In genomic region chr6:93844576-93844975, GRCm38 (mm10) we compare ENCODE assay signal across 13 mouse cellular contexts.
DNase-seq lines count a peak whose midpoint lies in the region; ATAC-seq and TF ChIP-seq lines count a peak whose summit lies in the region.
"Had no signal": no experiment of that assay in that cellular context is flagged by ENCODE, and none has a peak within 500 bp of the region (broad histone marks: within the 10 kb centered on the region; RNA-seq: fewer than 3 reads in every experiment).

No protein-coding gene starts in this region.

- no peak for TF ChIP-seq CTCF in hindbrain, postnatal 0 days (IDR thresholded peaks at IDR 0.05; ENCODE audit: low read depth)

- 28% methylated on average over 5 of the region's 5 CpGs for WGBS in hindbrain, postnatal 0 days
- WGBS in hindbrain, embryonic 12.5 days: 51% methylated on average over 5 of the region's 5 CpGs
- WGBS in embryonic facial prominence, embryonic 15.5 days: 29% methylated on average over 5 of the region's 5 CpGs

- H3K36me3 ChIP-seq in hindbrain, postnatal 0 days (ENCODE audit: insufficient read depth, low read length): no peaks in the 10 kb centered on the region
- H3K36me3 ChIP-seq in hindbrain, embryonic 12.5 days: no peaks in the 10 kb centered on the region
- H3K36me3 ChIP-seq in embryonic facial prominence, embryonic 15.5 days: no peaks in the 10 kb centered on the region
- H3K36me3 ChIP-seq: heart, embryonic 13.5 days; limb, embryonic 15.5 days; midbrain, embryonic 12.5 days had no signal

- peaks cover 12% of the 10 kb centered on the region; the same call in 1 of the 2 replicates for H3K4me1 ChIP-seq in hindbrain, postnatal 0 days (ENCODE audit: insufficient read depth, low read length)
- H3K4me1 ChIP-seq in hindbrain, embryonic 12.5 days: peaks cover 34% of the 10 kb centered on the region
- peaks cover 22% of the 10 kb centered on the region for H3K4me1 ChIP-seq in embryonic facial prominence, embryonic 15.5 days
- H3K4me1 ChIP-seq: limb, embryonic 15.5 days had no signal

- no peak overlapping the region for H3K4me2 ChIP-seq in hindbrain, postnatal 0 days (ENCODE audit: low read depth, low read length)
- no peak overlapping the region for H3K4me2 ChIP-seq in hindbrain, embryonic 12.5 days (replicated peaks)
- no peak overlapping the region for H3K4me2 ChIP-seq in embryonic facial prominence, embryonic 15.5 days (replicated peaks)
- H3K4me2 ChIP-seq: heart, embryonic 13.5 days; limb, embryonic 15.5 days; midbrain, embryonic 12.5 days had no signal

- H3K4me3 ChIP-seq in hindbrain, postnatal 0 days (ENCODE audit: low read length): no peak overlapping the region
- no peak overlapping the region for H3K4me3 ChIP-seq in hindbrain, embryonic 12.5 days
- H3K4me3 ChIP-seq in embryonic facial prominence, embryonic 15.5 days (replicated peaks): no peak overlapping the region
- H3K4me3 ChIP-seq: heart, embryonic 13.5 days; limb, embryonic 15.5 days; midbrain, embryonic 12.5 days had no signal

- H3K27me3 ChIP-seq in hindbrain, postnatal 0 days (ENCODE audit: insufficient read depth, low read length): no peaks in the 10 kb centered on the region
- no peaks in the 10 kb centered on the region for H3K27me3 ChIP-seq in hindbrain, embryonic 12.5 days
- no peaks in the 10 kb centered on the region for H3K27me3 ChIP-seq in embryonic facial prominence, embryonic 15.5 days
- H3K27me3 ChIP-seq: heart, embryonic 13.5 days; limb, embryonic 15.5 days; midbrain, embryonic 12.5 days had no signal

- no peak overlapping the region for H3K27ac ChIP-seq in hindbrain, postnatal 0 days
- H3K27ac ChIP-seq in hindbrain, embryonic 12.5 days: no peak overlapping the region
- no peak overlapping the region for H3K27ac ChIP-seq in embryonic facial prominence, embryonic 15.5 days (replicated peaks)
- H3K27ac ChIP-seq: heart, embryonic 13.5 days; limb, embryonic 15.5 days; midbrain, embryonic 12.5 days had no signal

- peak; percentile 57 for DNase-seq in hindbrain, postnatal 0 days (ENCODE audit: low spot score)
- DNase-seq in brain, embryonic 18.5 days (ENCODE audit: low read depth, low spot score): peak; percentile 40
- peak; percentile 62 to 66 for DNase-seq in cerebellum, adult 18-20 months
- no peak for DNase-seq in embryo, embryonic 11 days
- no peak for DNase-seq in thymus, postnatal 4 days
- DNase-seq: adrenal gland, postnatal 36 days; kidney, postnatal 4 days had no signal

- no peaks in the 10 kb centered on the region for H3K9me3 ChIP-seq in hindbrain, postnatal 0 days (ENCODE audit: low read length)
- no peaks in the 10 kb centered on the region for H3K9me3 ChIP-seq in hindbrain, embryonic 12.5 days (replicated peaks)
- no peaks in the 10 kb centered on the region for H3K9me3 ChIP-seq in embryonic facial prominence, embryonic 15.5 days (replicated peaks)
- H3K9me3 ChIP-seq: heart, embryonic 13.5 days; limb, embryonic 15.5 days; midbrain, embryonic 12.5 days had no signal

- no peak overlapping the region for H3K9ac ChIP-seq in hindbrain, postnatal 0 days (replicated peaks; ENCODE audit: low read length)
- H3K9ac ChIP-seq in hindbrain, embryonic 12.5 days: no peak overlapping the region
- no peak overlapping the region for H3K9ac ChIP-seq in embryonic facial prominence, embryonic 15.5 days
- H3K9ac ChIP-seq: heart, embryonic 13.5 days; limb, embryonic 15.5 days; midbrain, embryonic 12.5 days had no signal

- peak; percentile 58; the same call in 1 of the 2 replicates for ATAC-seq in hindbrain, postnatal 0 days
- ATAC-seq in hindbrain, embryonic 12.5 days (ENCODE audit: low FRiP score): no peak
- ATAC-seq in embryonic facial prominence, embryonic 15.5 days (ENCODE audit: insufficient number of reproducible peaks, low FRiP score, low TSS enrichment, low read depth): peak; percentile 70; the same call in 1 of the 2 replicates
- ATAC-seq: intestine, embryonic 16.5 days had no signal

Comparison
In these comparisons a context has a peak if more than half of its experiments do, and no peak if none do; other contexts are left out.
1. DNase-seq: peak in hindbrain, postnatal 0 days (single experiment), brain, embryonic 18.5 days (single experiment) and cerebellum, adult 18-20 months (2 of 2); none in embryo, embryonic 11 days (single experiment) and thymus, postnatal 4 days (single experiment).